Mouse (Mus musculus) mouse embryonic stem cell (cell line): ENCODE measurements around the gene Fndc11.

Source experiments
- in situ Hi-C, 2 experiments: fragments of 300-500 bp; cut with MboI; formaldehyde crosslinking; loops; 1 replicate in 1 of 2; 3 replicates in 1 of 2; pipeline ENCODE4 v1.14.3; 2019 to 2020; ENCODE audit warnings: low sequenced_read_pairs in 2 of 2, low pct_unique_long_range_greater_than_20kb in 1 of 2, mixed read lengths in 1 of 2; ENCODE audit not compliant: unreplicated experiment in 1 of 2

Fndc11 gene

GRCm38 (mm10) chr2:181213021-181213445 lies 6.8 kb upstream of the Fndc11 start, which contains the start of gene Srms:
Gene Srms (minus strand): TSS chr2:181213185.
- in situ Hi-C loops, result no loop called here

DNA sequence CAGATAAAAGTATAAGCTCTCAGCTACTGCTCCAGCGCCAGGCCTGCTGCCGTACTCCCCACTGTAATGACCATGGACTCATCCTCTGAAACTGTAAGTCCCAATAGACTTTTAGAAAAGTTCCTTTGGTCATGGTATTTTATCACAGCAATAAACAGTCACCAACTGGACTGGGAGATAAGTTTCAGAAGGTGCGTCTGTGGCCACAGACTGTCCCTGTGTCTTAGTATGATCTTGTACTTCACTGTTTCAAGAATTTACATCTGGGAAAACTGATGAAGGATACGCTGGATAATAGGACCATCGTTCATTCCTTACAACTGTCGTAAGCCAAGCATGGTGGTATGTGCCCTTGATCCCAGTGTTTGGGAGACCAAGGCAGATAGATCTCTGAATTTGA lies 3.8 kb upstream of the Fndc11 start:
- in situ Hi-C loops, result no loop called here

DNA sequence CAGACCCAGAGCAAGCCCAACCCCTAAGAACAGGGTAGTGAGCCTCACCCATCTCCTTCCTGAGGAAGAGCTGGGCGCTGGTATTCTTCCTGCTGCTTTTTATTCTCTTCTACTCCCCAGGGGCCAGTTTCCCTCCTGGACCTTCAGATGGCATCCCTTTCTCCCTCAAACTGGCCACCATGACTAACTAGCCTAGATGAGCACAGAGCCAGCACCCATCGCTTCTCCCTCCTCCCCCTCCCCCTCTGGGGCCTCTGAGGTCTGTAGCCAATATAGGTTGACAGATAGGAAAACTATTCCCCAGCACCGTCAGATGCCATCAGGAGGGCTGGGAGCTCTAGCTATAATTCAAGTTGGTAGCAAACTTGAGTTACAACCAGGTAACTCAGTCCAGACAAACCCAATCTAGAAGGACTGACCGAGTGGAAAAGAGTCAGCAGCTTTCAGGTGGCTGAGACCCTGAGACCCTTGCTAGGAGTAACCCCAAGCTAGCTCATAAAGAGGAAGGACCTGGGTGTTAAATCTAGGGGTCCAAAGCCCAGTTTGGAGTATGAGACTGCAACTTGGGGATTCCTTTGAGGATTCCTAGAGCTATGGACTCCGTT lies 830 bp upstream of the Fndc11 start:
- in situ Hi-C loops, result no loop called here

DNA sequence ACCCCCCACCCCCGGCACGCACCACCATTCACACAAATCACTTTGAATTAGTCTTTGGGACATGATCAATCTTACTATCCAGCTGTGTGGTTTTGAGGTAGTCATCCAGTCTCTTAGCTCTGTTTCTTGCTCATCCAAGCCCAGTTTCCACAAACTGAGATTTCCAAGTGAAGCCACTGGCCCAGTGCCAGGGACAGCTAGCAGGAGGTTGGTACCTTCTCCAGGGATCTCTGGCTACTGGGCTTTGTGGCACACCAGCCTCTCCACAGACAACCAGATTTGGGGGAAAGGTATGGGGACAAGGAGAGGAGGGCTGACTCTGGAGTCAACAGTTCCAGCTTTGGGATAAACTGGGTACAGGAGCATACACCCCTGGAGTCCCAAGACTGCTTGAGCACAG lies 548 bp downstream of the Fndc11 start:
- in situ Hi-C loops, result no loop called here

DNA sequence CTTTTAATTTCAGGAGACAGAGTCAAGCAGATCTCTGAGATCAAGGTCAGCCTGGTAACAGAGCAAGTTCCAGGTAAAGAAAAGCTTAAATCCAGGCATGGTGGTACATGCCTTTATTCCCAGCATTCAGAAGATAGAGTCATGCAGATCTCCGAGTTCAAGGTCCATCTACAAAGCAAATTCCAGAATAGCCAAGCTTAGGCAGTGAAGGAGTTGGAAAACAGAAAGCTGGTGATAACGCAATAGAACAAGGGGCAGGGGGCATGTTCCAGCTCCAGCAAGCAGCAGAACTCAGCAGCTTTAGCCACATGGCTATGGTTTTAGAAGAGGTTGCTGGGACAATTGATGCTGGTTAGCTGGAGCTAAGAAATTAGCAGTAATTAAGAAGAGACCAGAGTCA lies 5.2 kb downstream of the Fndc11 start:
- in situ Hi-C loops, result no loop called here

- in situ Hi-C loops, result no loop called here
These were observed 7.3 kb downstream of the Fndc11 start for GRCm38 (mm10) chr2:181227122-181227521.

DNA sequence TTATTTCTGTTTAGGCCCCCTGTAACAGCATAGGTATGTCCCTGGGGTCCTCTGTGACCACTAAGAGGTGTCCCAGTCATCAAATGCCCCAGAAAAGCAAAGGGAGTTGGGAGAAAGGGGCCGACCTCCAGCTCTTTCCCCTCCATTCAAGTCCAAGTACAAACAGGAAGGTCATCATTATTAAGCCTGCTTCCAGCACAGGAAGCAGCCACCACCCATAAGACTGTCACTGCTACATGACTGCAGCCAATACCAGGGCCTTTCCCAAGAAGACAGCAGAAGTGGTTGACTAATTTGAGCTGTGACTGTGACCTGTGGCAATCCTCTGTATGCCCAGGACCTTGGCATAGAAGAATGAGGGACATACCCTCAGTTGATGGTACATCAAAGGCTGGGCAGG lies 8.5 kb downstream of the Fndc11 start:
- in situ Hi-C loops, result no loop called here

- in situ Hi-C loops, result no loop called here
These were observed 11.4 kb downstream of the Fndc11 start for GRCm38 (mm10) chr2:181231171-181231570.

DNA sequence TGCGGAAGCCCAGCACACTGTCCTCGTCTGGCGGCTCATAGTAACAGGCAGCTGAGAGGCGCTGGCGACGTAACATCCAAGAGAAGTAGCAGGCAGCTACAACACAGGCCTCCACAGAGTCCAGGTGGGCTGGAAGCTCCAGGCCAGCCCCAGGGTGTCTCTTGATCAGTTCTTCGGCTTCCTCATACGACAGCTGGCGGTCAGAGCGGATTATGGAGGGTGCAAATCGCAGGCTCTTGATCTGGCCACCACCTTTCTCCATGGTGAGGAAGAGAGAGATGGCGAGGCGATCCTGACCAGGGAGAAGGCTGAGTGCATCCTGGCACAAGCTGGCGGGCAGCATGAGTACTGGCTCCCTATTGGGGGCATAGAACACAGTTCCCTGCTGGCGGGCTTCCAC lies 13.6 kb downstream of the Fndc11 start:
- in situ Hi-C loops, result no loop called here

GRCm38 (mm10) chr2:181234680-181235079 lies 14.9 kb downstream of the Fndc11 start:
- in situ Hi-C loops, result no loop called here

GRCm38 (mm10) chr2:181235681-181236566 lies 16.1 kb downstream of the Fndc11 start:
- in situ Hi-C loops, result no loop called here

GRCm38 (mm10) chr2:181237251-181238014 lies 17.6 kb downstream of the Fndc11 start:
- in situ Hi-C loops, result no loop called here

GRCm38 (mm10) chr2:181238091-181238610 lies 18.3 kb downstream of the Fndc11 start:
- in situ Hi-C loops, result no loop called here

GRCm38 (mm10) chr2:181238861-181239260 lies 19.0 kb downstream of the Fndc11 start:
- in situ Hi-C loops, result no loop called here

DNA sequence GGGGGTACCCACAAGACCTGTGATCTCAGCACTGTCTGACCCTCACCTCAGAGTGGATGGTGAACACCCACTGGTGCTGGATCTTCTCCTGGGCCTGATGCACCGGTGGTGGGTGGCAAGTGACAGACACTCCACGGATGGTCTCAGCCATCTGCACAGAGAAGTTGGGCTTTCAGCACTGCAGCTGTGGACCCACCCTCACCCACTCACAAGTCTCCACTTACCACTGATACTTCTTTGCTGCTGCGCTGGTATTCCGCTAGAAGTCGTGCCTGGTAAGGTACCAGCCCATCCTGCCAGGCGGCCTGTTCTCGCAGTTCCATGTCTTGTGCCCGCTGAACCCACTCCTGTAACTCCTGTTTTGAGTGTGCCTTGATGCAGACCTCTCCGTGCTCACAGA lies 19.4 kb downstream of the Fndc11 start:
- in situ Hi-C loops, result no loop called here

GRCm38 (mm10) chr2:181240806-181241440 lies 21.1 kb downstream of the Fndc11 start:
- in situ Hi-C loops, result no loop called here

GRCm38 (mm10) chr2:181241602-181242313 lies 21.9 kb downstream of the Fndc11 start, which contains the start of gene Helz2:
Gene Helz2 (minus strand): TSS chr2:181242027.
- in situ Hi-C loops, result no loop called here

DNA sequence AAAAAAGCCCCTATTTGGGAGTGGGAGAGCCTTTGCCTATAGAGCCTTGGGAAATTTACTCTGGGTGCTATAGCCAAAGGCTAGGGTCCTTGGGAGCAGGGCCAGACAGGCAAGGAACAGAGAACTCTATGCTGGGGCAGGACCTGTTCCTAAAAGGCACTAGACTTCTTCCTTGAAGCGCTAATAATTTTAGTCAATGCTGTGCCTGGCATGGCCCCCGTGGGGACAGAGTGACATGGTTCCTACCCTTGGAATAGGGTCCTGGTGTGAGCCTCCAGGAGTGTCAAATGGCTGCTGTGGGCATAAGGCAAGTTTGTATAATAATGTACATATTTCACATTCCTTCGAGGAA lies 22.5 kb downstream of the Fndc11 start:
- in situ Hi-C loops, result no loop called here
